Mouse (Mus musculus): ENCODE results near the gene H2-DMa. TPM values are rescaled to one million over a fixed set of nuclear protein-coding genes. Genes with fewer than 3 reads are reported as not detected.
"Not testable (repeated sequence)": the region's sequence is repeated elsewhere in the genome, so short reads cannot be mapped to it uniquely, and the experiment has no call there.

Gene H2-DMa
- polyA plus RNA-seq, 1 experiment from 2014 or later, result 11.3 TPM

DNA sequence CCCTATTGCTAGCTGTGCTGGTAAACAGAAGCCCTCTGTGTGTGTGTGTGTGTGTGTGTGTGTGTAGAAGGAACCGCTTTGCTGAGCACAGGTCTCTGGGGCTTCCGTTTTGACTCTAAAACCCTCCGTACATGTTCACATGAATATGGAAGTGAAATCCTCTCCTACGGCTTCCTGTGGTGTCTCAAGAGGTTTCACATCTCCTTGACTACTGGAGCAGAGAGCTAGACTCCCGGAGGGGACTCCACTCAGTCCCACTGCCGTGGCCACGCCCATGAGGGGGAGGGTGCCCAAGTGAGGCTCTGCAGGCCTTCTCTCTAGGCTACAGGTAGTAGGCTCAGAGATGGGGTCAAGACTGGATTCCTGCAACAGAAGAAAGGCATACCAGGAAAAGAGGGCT, 23.7 kb downstream of the H2-DMa start, which contains the start of gene H2-DMb2:
Gene H2-DMb2, plus strand, starts transcription at position 275 of the 400 bp plus-strand sequence.
- Histone ChIP-seq H3K9me3 (no peaks in the 10 kb centered on the region), H3K27me3 (replicated peaks) (peaks cover 7% of the 10 kb centered on the region), H3K4me1 (replicated peaks) (peaks cover 10% of the 10 kb centered on the region; the same call in 1 of the 2 replicates), H3K9ac (no peak within 1 kb of the TSS), H3K36me3 (no peaks in the 10 kb centered on the region), H3K4me3 (replicated peaks) (no peak within 1 kb of the TSS), H3K27ac (no peak within 1 kb of the TSS), H3K4me2 (replicated peaks) (no peak within 1 kb of the TSS)
- ATAC-seq, result no peak
- 25% methylated on average over 7 of the region's 7 CpGs for WGBS

DNA sequence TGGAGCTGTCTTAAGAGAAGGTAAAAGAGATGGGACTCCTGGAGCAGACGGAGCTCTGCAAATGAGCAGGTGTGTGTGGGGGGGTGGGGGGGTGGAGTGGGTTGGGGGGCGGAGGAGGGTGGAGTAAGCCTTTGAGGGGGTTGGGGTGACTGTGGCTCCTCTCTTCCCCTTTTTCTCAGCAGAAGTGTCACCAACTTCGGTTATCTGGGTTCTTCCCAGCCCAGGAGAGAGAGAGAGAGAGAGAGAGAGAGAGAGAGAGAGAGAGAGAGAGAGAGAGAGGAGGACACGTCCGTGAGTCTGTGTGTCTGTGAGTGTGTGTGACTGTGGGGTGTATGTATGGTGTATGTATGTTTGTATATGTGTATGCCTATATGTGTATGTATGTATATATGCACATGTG, 24.1 kb downstream of the H2-DMa start:
- Histone ChIP-seq H3K4me1 (replicated peaks) (peaks cover 10% of the 10 kb centered on the region; the same call in 1 of the 2 replicates), H3K9me3 (no peaks in the 10 kb centered on the region), H3K9ac (no peak overlapping the region), H3K27me3 (replicated peaks) (peaks cover 4% of the 10 kb centered on the region), H3K4me3 (replicated peaks) (no peak overlapping the region), H3K27ac (no peak overlapping the region), H3K4me2 (replicated peaks) (no peak overlapping the region), H3K36me3 (no peaks in the 10 kb centered on the region)
- WGBS, result 61% methylated on average over 5 of the region's 5 CpGs
- no peak for ATAC-seq

GRCm38 (mm10) chr17:34144221-34144620, 24.9 kb downstream of the H2-DMa start:
- H3K36me3 ChIP-seq; H3K9ac ChIP-seq; H3K4me2 ChIP-seq (replicated peaks); H3K4me3 ChIP-seq (replicated peaks); H3K9me3 ChIP-seq; H3K4me1 ChIP-seq (replicated peaks); H3K27me3 ChIP-seq (replicated peaks); ATAC-seq; H3K27ac ChIP-seq: not testable (repeated sequence)
- 89% methylated on average over 4 of the region's 4 CpGs for WGBS

GRCm38 (mm10) chr17:34144960-34145371, 25.6 kb downstream of the H2-DMa start:
- H3K27me3 ChIP-seq (replicated peaks), result peaks cover 4% of the 10 kb centered on the region
- ATAC-seq, result no peak
- no peak overlapping the region for H3K4me3 ChIP-seq (replicated peaks)
- no peak overlapping the region for H3K4me2 ChIP-seq (replicated peaks)
- no peaks in the 10 kb centered on the region for H3K36me3 ChIP-seq
- H3K4me1 ChIP-seq (replicated peaks), result peaks cover 1% of the 10 kb centered on the region; the same call in 1 of the 2 replicates
- no peak overlapping the region for H3K9ac ChIP-seq
- H3K9me3 ChIP-seq, result no peaks in the 10 kb centered on the region
- no peak overlapping the region for H3K27ac ChIP-seq
- WGBS, result 74% methylated on average over 3 of the region's 3 CpGs

DNA sequence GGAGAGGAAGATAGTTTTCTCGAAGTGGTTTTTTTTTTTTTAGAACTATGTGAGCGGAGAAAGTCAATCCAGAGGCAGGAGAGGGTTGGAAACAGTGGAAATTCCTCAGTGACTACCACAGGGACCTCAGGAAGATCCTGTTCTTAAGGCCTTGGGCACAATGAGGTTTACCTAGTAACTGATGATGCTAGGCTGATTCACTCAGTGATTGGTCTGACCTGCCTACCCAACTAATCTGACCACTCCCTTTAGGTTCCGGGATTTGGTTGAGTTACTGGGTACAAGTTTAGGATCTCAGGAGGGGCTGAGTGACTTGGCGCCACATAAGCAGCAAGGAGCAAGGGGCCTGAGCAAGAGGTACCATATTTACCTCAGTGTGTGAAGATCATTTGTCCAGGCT, 33.6 kb downstream of the H2-DMa start, which contains the start of gene H2-DMb1:
Gene H2-DMb1, plus strand, starts transcription at position 150 of the 400 bp plus-strand sequence.
- no peaks in the 10 kb centered on the region for H3K4me1 ChIP-seq (replicated peaks)
- H3K27ac ChIP-seq, result no peak within 1 kb of the TSS
- no peak within 1 kb of the TSS for H3K9ac ChIP-seq
- H3K27me3 ChIP-seq (replicated peaks), result no peaks in the 10 kb centered on the region
- H3K36me3 ChIP-seq, result no peaks in the 10 kb centered on the region
- 58% methylated on average over 4 of the region's 4 CpGs for WGBS
- no peak within 1 kb of the TSS for H3K4me2 ChIP-seq (replicated peaks)
- H3K4me3 ChIP-seq (replicated peaks), result no peak within 1 kb of the TSS
- ATAC-seq, result no peak
- H3K9me3 ChIP-seq, result no peaks in the 10 kb centered on the region

GRCm38 (mm10) chr17:34155534-34155933, 36.2 kb downstream of the H2-DMa start:
- Histone ChIP-seq H3K4me3 (replicated peaks) (no peak overlapping the region), H3K9me3 (no peaks in the 10 kb centered on the region), H3K27me3 (replicated peaks) (no peaks in the 10 kb centered on the region), H3K4me2 (replicated peaks) (no peak overlapping the region), H3K9ac (no peak overlapping the region), H3K27ac (no peak overlapping the region), H3K4me1 (replicated peaks) (no peaks in the 10 kb centered on the region), H3K36me3 (no peaks in the 10 kb centered on the region)
- no peak for ATAC-seq
- 53% methylated on average over 5 of the region's 5 CpGs for WGBS

DNA sequence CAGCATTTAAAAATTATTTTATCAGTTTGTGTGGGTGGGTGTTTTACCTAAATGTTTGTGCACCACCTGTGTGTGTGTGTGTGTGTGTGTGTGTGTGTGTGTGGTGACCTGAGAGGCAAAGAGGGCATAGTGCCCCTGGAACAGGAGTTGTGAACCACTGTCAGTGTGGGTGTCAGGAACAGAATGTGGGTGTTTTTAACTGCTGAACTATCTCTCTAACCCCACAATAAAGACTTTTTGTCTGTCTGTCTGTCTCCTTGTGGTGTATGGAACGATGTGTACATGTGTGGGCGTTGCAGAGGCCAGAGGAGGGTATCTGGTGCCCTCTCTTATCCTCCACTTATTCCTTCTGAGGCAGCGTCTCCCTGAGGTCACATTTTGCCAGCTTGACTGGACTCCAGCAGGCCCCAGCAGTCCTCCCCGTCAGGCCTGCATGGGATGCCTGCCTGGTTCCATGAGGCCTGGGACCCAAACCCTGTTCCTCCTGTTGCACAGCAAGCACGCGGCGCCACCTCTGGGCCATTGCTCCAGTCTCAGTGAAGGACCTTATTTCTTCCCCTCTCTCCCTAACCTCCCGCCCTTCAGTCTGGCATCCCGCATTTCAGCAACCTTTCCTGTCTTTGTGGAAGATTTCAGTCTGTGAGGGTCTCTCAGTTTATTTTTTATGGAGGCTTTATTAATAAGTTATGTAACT, 45.0 kb downstream of the H2-DMa start:
- H3K9me3 ChIP-seq, result no peaks in the 10 kb centered on the region
- no peaks in the 10 kb centered on the region for H3K27me3 ChIP-seq (replicated peaks)
- H3K9ac ChIP-seq, result no peak overlapping the region
- H3K27ac ChIP-seq, result no peak overlapping the region
- H3K4me3 ChIP-seq (replicated peaks), result no peak overlapping the region
- H3K4me2 ChIP-seq (replicated peaks), result no peak overlapping the region
- 42% methylated on average over 9 of the region's 9 CpGs for WGBS
- H3K36me3 ChIP-seq, result no peaks in the 10 kb centered on the region
- no peaks in the 10 kb centered on the region for H3K4me1 ChIP-seq (replicated peaks)
- ATAC-seq, result no peak

- ATAC-seq, result no peak
- 78% methylated on average over 6 of the region's 6 CpGs for WGBS
- Histone ChIP-seq H3K9me3 (no peaks in the 10 kb centered on the region), H3K4me1 (replicated peaks) (no peaks in the 10 kb centered on the region), H3K27me3 (replicated peaks) (no peaks in the 10 kb centered on the region), H3K9ac (no peak overlapping the region), H3K36me3 (no peaks in the 10 kb centered on the region), H3K27ac (no peak overlapping the region), H3K4me2 (replicated peaks) (no peak overlapping the region), H3K4me3 (replicated peaks) (no peak overlapping the region)
These were observed 45.8 kb downstream of the H2-DMa start for GRCm38 (mm10) chr17:34165033-34165730.

- WGBS, result 0% methylated on average over 2 of the region's 2 CpGs
These were observed 49.9 kb downstream of the H2-DMa start for GRCm38 (mm10) chr17:34169279-34169678.

DNA sequence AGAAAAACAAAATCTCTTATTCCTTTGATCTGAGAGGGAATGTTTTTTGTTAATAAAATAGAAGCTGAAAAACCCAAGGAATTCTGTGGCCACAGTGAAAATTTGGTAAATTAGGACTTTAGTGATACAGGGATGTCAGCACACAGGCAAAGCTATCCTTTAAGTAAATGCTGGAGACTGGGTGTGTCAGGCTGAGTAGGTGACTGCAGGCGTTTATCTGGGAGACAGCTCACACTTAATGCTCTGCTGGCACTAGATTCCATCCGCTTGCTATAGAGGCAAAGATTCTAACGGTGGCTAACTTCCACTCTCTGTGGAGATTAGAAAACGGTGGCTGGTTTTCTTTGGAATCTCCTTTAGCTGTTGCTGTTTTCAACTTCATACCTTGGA, 51.1 kb downstream of the H2-DMa start:
- Histone ChIP-seq H3K9ac (no peak overlapping the region), H3K4me2 (replicated peaks) (no peak overlapping the region), H3K4me3 (replicated peaks) (no peak overlapping the region), H3K4me1 (replicated peaks) (no peaks in the 10 kb centered on the region), H3K27me3 (replicated peaks) (no peaks in the 10 kb centered on the region), H3K9me3 (no peaks in the 10 kb centered on the region), H3K27ac (no peak overlapping the region), H3K36me3 (no peaks in the 10 kb centered on the region)
- ATAC-seq, result no peak
- 20% methylated on average over 4 of the region's 4 CpGs for WGBS

More at GRCm38 (mm10) chr17:34169279-34169678, 49.9 kb downstream of the H2-DMa start:
- Histone ChIP-seq H3K4me2 (replicated peaks) (no peak overlapping the region), H3K4me3 (replicated peaks) (no peak overlapping the region), H3K4me1 (replicated peaks) (no peaks in the 10 kb centered on the region), H3K36me3 (no peaks in the 10 kb centered on the region), H3K27me3 (replicated peaks) (no peaks in the 10 kb centered on the region), H3K9ac (no peak overlapping the region), H3K27ac (no peak overlapping the region), H3K9me3 (no peaks in the 10 kb centered on the region)
- ATAC-seq, result no peak

GRCm38 (mm10) chr17:34170877-34171498, 51.6 kb downstream of the H2-DMa start:
- H3K36me3 ChIP-seq, result no peaks in the 10 kb centered on the region
- no peaks in the 10 kb centered on the region for H3K27me3 ChIP-seq (replicated peaks)
- no peaks in the 10 kb centered on the region for H3K9me3 ChIP-seq
- H3K27ac ChIP-seq, result no peak overlapping the region
- no peak overlapping the region for H3K9ac ChIP-seq
- no peaks in the 10 kb centered on the region for H3K4me1 ChIP-seq (replicated peaks)
- no peak overlapping the region for H3K4me3 ChIP-seq (replicated peaks)
- 38% methylated on average over 13 of the region's 13 CpGs for WGBS
- no peak overlapping the region for H3K4me2 ChIP-seq (replicated peaks)
- ATAC-seq, result no peak

DNA sequence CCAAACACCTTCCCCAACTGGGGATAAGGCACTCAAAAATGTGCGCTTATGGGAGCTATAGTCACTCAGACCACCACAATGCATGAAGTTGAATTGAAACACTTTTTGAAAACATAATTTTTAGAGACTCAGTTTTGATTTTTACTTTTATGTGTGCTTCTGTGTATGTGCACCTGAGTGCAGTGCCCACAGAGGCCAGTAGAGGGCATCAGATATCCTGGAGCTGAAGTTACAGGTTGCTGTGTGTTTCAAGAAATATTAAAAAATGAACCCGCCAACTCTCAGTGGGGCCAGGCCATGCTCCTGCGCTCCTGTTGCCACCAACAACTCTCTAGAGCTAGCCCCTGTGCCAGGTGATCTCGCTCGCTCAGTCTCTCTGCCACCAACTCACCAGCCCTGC, 53.2 kb downstream of the H2-DMa start:
- Histone ChIP-seq H3K9ac (no peak overlapping the region), H3K27ac (no peak overlapping the region), H3K4me2 (replicated peaks) (no peak overlapping the region), H3K36me3 (no peaks in the 10 kb centered on the region), H3K4me1 (replicated peaks) (no peaks in the 10 kb centered on the region), H3K27me3 (replicated peaks) (no peaks in the 10 kb centered on the region), H3K9me3 (no peaks in the 10 kb centered on the region), H3K4me3 (replicated peaks) (no peak overlapping the region)
- WGBS, result 96% methylated on average over 5 of the region's 5 CpGs
- ATAC-seq, result no peak

All from intestine, embryonic 15.5 days (tissue).